Mouse (Mus musculus): ENCODE measurements around the gene Gm10945. TPM values are rescaled to one million over a fixed set of nuclear protein-coding genes. Genes with fewer than 3 reads are reported as not detected.
A peak's percentile ranks its signal among the peaks of the same experiment; 100 is the strongest.

The Gm10945 gene
- polyA plus RNA-seq, 1 experiment from 2014 or later: not detected

DNA sequence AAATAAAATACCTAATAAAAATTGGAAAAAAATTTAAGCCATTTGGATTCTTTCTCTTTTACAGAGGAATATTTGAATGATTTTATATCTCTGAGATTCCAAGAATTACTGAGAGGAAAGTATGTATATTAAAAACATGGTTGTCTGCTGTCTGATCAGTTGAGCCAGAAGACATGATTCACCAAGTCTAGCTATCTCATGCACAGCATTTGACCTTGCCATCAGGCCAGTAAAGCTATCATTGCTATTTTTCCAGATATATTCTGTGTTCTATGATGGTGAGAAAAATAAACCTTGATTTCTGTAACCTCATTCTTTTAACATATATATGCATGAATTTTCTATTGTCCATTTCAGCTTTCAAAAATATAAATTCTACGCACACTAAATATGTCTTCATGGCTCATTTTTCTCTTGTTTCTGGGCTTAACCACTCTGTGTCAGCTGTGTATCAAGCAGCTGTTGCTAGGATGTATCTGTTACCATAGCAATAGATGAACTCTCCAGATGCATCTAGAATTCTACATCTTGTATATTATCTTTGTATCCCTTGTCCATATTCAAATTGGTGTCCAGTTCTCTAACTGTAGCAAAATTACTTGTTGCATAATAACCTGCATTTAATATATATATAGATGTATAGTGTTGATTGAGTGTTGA, 56.2 kb downstream of the Gm10945 start:
- no peak for ATAC-seq (ENCODE audit: low read depth)
- 87% methylated on average over 1 of the region's 1 CpGs for WGBS

DNA sequence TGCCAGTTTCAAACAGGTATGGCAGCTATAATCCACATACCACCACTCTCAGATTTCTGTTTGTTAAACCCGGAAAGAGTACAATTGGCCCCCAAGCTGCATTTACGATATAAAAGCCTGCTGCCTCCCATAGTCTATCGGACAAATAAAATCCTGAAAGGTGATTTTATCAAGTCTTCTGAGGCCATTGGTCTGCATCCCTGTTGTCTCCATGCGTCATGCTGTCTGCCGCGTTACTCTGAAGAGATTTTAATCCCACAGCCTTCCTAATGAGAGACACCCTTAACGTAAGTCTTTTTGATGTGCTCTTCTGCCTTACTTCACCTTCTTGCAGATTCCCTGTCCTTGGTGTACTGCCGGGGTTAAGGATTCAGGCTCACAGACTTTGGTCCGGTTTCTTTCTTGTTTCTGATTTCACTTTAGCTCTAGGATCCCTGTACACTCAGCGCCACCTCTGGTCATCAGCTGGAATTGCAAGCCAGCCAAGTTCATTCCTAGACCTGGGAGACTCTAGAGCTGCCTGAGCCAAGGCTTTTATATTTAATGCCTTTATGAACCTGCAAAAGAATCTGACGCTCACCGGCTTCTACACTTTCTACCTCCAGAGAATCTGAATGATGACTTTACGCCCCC, 67.2 kb downstream of the Gm10945 start:
- H3K36me3 ChIP-seq (ENCODE audit: control insufficient read depth, insufficient read depth, low read length): no peaks in the 10 kb centered on the region
- 56% methylated on average over 13 of the region's 13 CpGs for WGBS
- H3K4me2 ChIP-seq (ENCODE audit: low read depth, low read length): 0 out of 2 replicates have a peak overlapping the region, but pooled peaks have one; percentile 1
- ATAC-seq (ENCODE audit: low read depth): peak; percentile 88
- H3K9ac ChIP-seq (replicated peaks; ENCODE audit: low read depth, low read length): no peak overlapping the region
- no peak overlapping the region for H3K4me3 ChIP-seq (ENCODE audit: low read depth, low read length)
- no peaks in the 10 kb centered on the region for H3K9me3 ChIP-seq (ENCODE audit: control insufficient read depth, low read length)
- no peak overlapping the region for H3K27ac ChIP-seq (ENCODE audit: low read depth, low read length)
- no peaks in the 10 kb centered on the region for H3K27me3 ChIP-seq (ENCODE audit: control insufficient read depth, insufficient read depth, low read length)
- H3K4me1 ChIP-seq (ENCODE audit: control insufficient read depth, insufficient read depth, low read length): no peaks in the 10 kb centered on the region

More for the DNA sequence above, 56.2 kb downstream of the Gm10945 start:
- no peaks in the 10 kb centered on the region for H3K4me1 ChIP-seq (ENCODE audit: control insufficient read depth, insufficient read depth, low read length)
- H3K27ac ChIP-seq (ENCODE audit: low read depth, low read length): no peak overlapping the region
- no peaks in the 10 kb centered on the region for H3K9me3 ChIP-seq (ENCODE audit: control insufficient read depth, low read length)
- no peak overlapping the region for H3K4me3 ChIP-seq (ENCODE audit: low read depth, low read length)
- no peak overlapping the region for H3K4me2 ChIP-seq (ENCODE audit: low read depth, low read length)
- no peaks in the 10 kb centered on the region for H3K27me3 ChIP-seq (ENCODE audit: control insufficient read depth, insufficient read depth, low read length)
- no peaks in the 10 kb centered on the region for H3K36me3 ChIP-seq (ENCODE audit: control insufficient read depth, insufficient read depth, low read length)
- H3K9ac ChIP-seq (replicated peaks; ENCODE audit: low read depth, low read length): no peak overlapping the region

Other genes with a start within 250 kb of the Gm10945 start
- gene Oprm1, start 3.3 kb downstream of the Gm10945 start, polyA plus RNA-seq (2014; fragmentation: Nextera tagmentation; extraction: Ambion mirVana): 3.2 and 5.1 TPM in 2 replicates